Mouse (Mus musculus): ENCODE measurements around the gene Secisbp2.
"Not testable (repeated sequence)": the region's sequence is repeated elsewhere in the genome, so short reads cannot be mapped to it uniquely, and the experiment has no call there.

Gene Secisbp2

DNA sequence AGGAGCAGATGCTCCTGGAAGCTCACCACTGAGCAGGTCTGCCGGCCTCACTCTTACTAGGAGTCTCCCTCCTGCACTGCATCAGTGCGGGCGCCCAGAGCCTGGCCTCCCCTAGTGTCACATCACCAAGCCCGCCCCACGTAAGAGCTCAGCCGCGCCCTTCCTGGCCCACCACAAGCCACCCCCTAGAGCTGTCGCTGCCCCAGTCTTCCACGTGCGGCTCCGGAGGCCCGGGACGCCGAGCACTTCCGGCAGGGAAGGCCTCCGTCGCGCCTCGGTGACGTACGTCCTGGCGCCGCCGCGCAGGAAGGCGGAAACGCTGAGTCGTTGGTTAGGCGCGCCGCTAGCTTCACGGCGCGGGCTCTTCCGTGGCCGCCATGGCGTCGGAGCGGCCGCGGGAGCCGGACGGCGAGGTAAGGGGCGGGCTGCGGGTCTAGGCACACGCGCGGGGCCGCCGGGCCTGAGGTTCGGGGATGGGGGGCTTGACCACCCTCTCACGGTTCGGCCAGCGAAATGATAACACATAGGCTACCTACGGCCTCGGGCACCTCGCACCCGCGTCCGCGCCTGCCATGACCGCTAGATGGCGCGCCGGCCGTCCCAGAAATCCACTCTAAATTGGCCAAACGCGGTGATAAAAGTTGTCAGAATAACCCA is at the start of gene Secisbp2:
TSS of gene Secisbp2 (plus strand) at position 290 of the 657 bp plus-strand sequence.
- peak; percentile 74 to 92 for DNase-seq (ENCODE audit: low spot score in 2 of 2)

DNA sequence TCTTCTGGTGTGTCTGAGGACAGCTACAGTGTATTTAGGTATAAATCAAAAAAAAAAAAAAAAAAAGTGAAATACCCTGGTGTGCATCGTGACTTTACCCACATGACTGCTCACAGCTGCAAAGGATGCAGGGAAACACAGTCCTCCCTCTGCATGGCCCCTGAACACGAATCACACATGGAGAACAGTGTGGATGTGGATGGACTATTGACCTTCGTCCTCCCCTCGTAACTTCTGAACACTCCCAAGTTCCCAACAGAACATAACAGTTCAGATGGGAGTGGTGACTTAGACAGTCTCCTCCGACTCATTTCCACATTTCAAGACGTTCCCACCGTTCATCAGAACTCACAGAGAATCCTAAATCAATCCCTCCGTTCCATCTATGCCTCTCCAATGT is 48.7 kb upstream of the Secisbp2 start:
- DNase-seq (ENCODE audit: low spot score in 2 of 2) = no peak

DNA sequence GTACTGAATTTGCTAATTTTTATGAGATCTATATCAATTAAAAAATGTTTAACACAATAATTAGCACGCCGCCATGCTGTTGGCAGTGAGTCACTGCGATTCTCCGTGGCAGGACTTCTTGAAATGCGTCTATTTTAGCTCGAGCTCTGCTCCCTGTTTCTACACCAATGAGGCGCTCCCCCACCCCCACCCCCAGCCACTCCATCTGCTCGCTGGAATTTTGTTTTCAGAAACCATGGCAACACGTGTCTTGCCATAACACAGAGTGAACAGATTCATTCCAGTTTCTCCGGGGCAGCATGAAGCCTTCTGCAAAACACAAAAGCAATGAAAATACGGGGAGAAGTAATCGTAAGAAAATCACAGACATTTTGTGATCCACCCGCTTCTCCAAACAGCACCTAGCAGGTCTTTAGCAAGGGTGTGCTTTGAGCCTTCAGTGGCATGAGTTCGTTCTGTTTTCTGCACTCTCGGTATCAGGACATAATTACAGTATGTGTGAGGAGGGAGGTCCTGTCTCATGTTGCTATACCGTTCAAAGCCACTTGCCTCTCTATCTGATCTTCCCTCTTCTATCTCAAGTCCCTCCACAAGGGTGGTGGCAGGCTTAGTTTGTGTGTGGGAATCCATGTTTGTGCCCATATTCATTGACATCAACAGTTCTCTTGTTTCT is 48.1 kb upstream of the Secisbp2 start:
- peak; percentile 57 to 66 for DNase-seq (ENCODE audit: low spot score in 2 of 2)

DNA sequence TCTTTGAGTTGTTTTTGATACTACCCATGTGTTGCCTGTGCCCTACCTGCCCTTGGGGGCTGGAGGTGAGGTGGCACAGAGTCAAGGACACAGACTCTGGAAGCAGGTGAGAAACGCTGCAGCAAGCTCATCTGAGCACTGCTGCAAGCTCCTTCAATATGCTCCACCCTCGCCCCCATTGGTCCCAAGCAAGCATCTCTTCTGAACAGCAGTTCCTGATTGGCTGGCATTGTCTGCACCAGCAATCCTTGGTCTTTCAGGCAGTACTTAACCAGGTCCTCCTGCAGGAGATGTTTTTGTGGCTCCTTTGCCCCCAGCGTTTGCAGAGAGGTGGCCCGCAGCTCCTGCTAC is 47.6 kb upstream of the Secisbp2 start:
- DNase-seq (ENCODE audit: low spot score in 2 of 2) = peak in 1 of 2 experiments; percentile 74

DNA sequence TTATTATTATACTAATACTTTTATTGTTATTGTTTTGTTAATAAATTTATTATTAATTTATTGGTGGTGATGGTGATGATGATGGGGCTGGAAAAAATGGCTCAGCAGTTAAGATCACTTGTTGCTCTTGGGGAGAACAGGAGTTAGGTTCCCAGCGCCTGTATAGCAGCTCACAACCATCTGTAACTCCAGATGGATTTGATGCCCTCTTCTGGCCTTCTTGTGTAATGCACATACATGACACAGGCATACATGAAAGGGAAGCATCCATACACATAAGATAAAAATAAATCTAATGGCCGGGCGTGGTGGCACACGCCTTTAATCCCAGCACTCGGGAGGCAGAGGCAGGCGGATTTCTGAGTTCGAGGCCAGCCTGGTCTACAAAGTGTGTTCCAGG is 42.3 kb upstream of the Secisbp2 start:
- DNase-seq (ENCODE audit: low spot score in 2 of 2) = no peak

DNA sequence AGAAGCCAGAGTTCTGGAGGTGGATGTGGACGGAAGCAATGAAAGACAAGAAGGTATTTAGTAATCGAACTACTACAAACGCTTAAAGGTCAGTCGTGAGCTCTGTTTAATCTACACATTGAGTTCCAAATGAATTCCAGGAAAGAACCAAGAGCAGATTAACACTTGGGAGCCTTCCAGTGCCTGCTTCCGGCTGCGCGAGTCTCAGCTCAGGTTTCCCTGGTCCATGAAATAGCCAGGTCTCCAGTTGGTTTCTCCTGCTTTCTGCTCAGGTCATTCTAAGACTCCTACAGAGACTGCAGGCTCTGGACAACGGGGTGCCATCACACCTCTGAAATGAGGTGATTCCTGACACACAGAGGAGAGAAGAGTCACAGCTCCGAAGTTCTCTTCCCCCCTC is 40.4 kb upstream of the Secisbp2 start:
- DNase-seq (ENCODE audit: low spot score in 2 of 2) = no peak

DNA sequence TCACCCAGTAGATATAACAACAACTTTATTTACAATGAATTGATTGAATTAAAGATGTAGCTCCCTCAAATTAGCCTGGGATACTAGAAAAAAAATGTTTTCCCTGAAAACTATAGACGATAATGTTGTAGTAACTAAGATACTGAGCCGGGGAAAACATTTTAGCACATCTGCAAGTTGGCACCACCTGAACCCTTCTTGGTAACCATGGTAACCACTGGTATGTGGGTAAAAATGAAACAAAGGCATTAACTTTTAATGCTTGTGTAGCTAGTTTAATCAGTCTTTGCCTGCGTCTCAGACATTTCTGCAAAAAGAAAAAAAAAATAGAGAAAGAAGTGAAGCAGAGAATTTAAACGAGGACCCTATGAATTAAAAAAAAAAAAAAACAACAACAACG is 40.0 kb upstream of the Secisbp2 start:
- DNase-seq (ENCODE audit: low spot score in 2 of 2) = no peak

DNA sequence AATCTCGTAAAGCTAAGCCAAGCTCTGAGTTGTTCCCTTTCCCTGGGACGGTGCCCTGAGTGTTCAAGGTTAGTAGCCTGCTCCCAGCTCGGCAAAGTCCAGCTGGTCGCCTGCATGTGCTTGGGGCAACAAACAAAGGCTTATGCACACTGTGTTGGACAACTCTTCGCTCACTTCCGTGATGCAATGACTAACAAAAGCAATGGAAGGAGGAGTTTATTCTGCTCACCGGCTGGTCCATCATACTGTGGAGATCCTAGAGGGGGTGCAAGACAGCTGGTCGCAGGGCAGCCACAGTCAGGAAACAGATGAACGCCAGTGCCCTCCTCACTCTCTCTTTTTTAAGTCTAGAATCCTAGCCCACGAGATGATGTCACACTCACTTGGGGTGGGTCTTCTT is 35.7 kb upstream of the Secisbp2 start:
- no peak for DNase-seq (ENCODE audit: low spot score in 2 of 2)

DNA sequence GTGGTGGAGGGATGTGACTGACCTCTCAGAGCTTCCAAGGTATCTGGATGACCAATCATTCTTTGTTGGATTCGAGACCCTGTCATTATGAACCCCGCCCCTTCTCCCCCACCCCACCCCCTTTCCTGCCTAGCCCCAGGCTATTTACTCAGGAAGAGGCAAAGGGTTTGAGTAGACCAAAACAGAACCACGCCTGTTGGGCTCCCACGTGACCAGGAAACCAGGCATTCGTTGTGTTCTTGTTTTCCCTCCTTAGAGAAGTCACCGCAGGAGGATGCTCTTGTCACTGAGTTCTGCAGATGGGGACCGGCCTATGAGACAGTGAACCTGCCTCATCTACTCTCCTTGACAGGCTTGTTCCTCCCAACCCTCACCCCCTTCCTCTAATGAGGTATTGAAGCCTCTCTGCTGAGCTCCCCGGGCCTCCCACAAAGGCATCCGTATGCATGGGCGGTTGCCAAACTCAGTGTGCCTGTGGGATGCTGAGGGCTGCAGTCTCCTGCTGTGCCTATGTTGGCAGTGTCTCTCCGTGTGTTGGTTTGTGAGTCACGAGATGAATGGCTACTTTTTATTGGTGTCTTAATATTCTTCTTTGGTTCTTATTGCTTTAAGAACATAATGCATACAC is 35.0 kb upstream of the Secisbp2 start:
- peak; percentile 74 to 89 for DNase-seq (ENCODE audit: low spot score in 2 of 2)

DNA sequence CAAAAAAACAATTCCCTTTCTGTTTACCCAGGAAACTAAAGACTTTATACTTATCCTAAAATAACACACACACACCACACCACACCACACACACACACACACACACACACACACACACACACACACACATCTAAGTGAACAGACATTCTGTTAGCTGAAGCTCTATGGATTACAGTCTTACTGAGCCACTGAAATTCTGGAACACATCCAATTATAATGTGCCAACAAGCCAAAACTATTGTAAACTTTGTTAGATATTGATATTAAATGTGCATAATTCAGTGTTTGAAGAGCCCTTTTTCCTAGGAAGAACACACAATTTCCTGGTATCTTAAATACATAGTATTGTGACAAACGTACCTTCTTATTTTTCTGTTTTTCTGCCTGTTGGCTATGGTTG is 34.2 kb upstream of the Secisbp2 start:
- no peak for DNase-seq (ENCODE audit: low spot score in 2 of 2)

DNA sequence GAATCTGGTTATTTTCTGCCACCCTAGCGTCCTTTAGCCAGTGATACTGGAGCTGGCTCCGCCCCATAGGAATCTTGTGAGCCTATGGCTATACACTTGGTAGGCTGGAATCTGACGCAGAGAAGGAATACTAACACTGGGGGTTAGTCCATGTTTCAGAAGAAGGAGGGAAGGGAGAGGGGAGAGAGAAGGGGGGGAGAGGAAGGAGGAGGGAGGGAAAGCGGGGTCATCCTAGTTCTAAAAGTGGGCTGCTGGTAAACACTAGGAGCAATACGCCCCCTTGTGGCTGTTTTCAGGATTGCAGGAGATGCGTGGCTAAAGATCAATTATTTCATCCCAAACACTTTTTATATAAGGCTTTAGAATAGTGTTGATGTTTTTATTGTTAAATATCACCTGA is 33.6 kb upstream of the Secisbp2 start:
- peak in 1 of 2 experiments; percentile 80 for DNase-seq (ENCODE audit: low spot score in 2 of 2)

DNA sequence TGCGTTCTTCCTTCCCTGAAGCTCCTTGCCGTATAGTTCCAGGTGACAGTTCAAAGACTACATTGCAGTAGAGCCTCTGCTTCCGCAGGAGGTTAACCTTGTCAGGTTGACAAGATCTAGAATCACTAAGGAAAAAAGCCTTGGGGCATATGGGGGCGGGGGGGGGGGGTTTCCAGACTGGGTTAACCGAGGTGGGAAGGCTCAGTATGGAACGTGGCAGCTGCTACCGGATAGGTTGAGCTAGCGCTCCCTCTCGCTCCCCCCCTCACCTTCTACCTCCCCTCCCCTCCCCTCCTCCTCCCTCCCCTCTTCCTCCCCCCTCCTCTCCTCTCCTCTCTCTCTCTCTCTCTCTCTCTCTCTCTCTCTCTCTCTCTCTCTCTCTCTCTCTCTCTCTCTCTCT is 32.9 kb upstream of the Secisbp2 start:
- DNase-seq (ENCODE audit: low spot score in 2 of 2) = no peak

DNA sequence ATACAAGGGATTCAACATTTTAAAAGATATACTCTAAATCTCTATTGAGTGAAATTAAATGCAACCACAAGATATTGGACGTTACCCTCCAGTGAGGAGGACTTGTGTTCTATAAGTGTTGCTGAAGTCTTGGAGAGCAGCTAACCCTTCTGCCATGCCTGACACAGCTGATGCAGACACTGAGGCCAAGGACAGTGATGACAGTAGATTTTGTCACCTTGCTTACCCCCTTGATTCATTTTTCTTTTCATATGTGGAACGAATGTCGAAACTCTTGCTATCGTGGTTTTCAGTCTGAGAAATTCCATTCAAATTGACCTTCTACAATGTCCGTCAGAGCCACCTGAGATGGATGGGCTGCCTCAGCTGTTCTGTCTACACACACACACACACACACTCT is 28.9 kb upstream of the Secisbp2 start:
- DNase-seq (ENCODE audit: low spot score in 2 of 2) = no peak

DNA sequence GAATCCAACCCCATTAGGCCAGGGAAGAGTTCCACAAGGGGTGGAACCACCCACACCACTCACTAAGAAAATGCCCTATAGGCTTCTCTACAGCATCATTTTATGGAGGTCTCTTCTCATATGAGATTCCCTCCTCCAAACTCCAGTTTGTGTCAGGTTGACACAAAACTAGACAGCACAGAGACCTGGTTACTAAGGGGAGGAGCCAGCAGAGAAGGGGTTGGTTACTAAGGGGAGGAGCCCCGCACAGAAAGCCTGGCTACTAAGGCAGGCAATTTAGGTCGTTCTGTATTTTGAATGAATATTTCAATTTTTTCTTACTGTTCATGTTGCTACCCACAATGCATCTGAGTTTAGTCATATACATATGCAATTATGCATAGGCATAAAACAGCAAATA is 27.8 kb upstream of the Secisbp2 start:
- DNase-seq (ENCODE audit: low spot score in 2 of 2) = no peak

DNA sequence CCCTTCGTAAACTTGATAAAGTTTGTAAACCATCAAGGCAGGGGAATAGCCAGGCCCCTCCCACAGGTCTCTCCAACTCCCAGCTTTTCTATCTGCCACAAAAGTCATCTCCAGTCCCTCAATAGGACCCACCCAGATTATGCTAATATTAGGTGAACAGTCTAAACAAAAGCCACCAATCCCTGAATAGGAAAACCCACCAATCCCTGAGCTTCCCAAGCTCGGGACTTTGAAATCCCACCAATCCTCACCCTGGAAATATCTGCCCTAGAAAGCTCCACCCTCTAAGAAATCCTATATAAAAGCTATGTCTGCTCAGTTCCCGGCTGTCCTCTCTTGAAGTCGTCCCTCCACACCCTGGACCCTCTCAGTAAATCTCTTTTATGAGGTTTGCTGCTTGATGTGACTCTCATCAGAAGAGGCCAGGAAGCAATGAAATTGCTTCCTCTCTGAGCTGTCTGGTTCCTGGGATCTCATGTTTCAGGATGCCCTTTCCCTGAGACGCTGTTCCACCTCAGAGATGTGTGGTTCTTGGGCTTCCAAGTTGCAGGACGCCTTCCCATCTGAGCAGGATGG is 23.1 kb upstream of the Secisbp2 start:
- no peak for DNase-seq (ENCODE audit: low spot score in 2 of 2)

DNA sequence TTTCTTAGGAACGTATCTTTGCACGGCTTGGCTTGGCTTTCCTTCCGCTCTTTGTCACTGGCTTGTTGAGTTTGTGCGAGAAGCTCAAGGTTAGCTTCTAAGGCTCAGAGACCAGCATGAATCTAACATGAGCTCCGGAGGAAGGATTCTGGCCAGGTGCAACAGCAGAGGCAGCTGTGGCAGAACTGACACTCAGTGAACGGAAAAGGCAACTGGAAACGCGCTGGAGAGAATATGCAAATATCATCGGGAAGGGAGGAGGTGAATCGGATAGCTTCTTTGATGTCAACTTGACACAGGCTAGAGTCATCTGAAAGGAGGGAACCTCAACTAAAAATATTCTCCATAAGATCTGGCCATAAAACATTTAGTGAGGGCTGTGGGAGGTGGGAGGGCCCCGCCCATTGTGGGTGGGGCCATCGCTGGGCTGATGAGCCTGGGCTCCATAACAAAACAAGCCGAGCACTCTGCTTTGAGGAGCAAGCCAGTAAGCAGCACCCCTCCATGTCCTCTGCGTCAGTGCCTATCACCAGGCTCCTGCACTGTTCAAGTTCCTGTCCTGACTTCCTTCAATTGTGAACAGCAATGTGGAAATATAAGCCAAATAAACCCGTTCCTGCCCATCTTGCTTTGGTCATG is 20.0 kb upstream of the Secisbp2 start:
- no peak for DNase-seq (ENCODE audit: low spot score in 2 of 2)

DNA sequence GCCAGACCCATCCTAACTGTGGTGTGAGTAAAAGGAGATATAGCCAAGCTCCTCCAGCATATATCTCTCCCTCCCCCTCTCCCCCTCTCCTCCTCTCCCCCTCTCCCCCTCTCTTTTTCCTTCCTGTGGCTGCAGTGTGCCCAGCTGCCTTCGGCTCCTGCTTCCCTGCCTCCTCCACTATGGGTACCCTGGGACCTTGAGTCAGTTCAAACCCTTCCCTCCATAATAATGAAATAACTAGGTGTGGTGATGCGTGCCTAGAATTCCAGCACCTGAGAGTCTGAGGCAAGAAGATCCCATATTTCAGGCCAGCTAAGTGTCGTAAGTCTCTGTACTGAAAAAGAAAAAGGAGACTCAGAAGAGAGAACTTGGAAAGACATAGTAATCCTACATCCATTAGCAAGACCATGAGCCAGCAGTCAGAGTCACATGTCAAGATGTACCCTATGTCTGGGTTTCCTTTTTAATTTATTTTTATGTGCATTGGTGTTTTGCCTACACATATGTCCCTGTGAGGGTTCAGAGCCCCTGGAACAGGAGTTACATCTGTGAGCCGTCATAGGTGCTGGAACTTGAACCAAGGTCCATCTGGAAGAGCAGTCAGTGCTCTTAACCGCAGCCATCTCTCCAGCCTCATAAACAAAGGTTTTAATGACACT is 18.8 kb upstream of the Secisbp2 start:
- DNase-seq (ENCODE audit: low spot score in 2 of 2) = no peak

DNA sequence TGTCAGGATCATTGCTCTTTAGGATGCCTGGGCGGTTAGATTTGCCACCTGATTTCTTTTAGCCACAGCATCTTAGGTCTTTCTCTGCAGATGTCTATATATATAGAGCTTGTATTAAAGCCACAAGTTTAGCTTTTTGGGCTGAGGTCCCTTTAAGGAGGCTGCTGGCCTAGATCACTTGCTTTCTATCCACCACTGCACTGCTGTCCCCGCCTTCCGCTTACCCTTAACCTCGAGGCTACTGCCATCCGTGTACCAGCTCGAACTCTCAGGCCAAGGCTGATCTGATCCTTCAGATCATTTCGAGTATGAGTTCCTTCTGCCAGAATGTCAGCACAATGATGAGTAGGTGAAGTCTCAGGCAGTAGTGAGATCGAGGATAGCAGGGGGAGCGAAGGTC is 16.1 kb upstream of the Secisbp2 start:
- DNase-seq (ENCODE audit: low spot score in 2 of 2) = not testable (repeated sequence)

DNA sequence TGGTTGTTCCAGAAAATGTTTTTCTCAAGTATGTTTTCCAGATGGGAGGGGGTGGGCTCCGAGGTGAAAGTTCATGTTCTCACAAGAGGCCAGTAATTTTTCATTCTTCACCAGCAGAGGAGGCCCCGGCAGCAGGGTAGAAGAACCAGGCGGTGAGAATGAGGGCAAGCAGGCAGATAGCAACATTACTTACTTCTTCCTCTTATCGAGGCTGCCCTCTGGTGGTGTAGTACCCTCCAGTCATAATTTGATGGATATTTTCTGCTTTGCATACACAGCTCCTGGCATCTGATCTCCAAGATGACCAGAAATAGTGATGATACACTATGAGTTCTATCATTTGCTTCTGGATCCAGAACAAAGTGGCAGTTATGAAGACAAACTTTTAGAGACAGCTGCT is 12.5 kb upstream of the Secisbp2 start:
- no peak for DNase-seq (ENCODE audit: low spot score in 2 of 2)

DNA sequence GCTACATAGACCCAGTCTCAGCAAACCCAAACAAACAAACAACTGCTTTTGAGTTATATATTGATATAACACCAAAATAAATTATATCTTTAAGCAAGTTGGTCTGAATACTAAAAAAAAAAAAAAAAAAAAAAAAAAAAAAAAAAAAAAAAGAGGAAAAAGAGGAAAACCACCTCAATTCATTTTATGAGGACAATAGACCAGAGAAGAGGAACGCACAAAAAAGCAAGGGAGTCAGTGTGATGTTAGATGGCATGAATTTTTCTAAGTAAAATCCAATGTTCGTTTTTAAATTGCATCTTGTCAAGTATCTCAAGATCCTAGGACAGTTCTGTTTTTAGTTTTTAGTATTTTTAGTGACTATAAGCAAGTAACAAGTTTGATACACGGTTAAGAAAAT is 10.1 kb upstream of the Secisbp2 start:
- no peak for DNase-seq (ENCODE audit: low spot score in 2 of 2)

DNA sequence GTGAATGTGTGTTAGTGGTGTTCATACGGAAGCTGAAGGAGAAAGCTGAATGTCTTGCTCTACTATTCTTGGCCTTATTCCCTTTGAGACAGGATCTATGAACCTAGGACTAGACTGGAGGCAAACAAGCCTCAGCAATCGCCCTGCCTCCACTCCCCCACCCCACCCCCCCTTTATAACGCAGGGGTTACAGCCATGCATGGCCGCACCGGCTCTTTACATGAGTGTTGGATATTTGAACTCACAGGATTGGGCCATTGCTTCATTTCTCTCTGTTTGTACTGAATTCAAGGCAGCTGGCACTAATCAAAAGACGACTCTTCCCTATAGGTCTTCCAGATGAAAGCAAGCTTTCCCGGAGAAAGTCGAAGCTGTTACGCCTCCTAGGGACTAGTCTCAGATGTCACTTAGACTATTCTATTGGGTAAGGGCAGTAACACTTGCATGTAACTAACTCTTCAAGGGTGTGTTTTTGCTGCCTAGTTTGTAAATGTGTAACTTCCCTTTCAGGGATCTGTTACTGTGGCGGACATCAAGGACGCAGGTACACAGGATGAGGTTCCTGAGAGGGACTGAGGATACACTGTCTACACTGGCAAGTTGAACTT is 9.2 kb upstream of the Secisbp2 start:
- no peak for DNase-seq (ENCODE audit: low spot score in 2 of 2)

Measured in left cerebral cortex, adult 9 months (tissue).